Mouse (Mus musculus): ENCODE results near the gene Cd300lf. TPM values are rescaled to one million over a fixed set of nuclear protein-coding genes. Genes with fewer than 3 reads are reported as not detected.
A peak's percentile ranks its signal among the peaks of the same experiment; 100 is the strongest.

Gene Cd300lf
- 0.85 and 1.2 TPM in 2 replicates for polyA plus RNA-seq (2015; fragmentation: Nextera tagmentation; extraction: Ambion mirVana)

DNA sequence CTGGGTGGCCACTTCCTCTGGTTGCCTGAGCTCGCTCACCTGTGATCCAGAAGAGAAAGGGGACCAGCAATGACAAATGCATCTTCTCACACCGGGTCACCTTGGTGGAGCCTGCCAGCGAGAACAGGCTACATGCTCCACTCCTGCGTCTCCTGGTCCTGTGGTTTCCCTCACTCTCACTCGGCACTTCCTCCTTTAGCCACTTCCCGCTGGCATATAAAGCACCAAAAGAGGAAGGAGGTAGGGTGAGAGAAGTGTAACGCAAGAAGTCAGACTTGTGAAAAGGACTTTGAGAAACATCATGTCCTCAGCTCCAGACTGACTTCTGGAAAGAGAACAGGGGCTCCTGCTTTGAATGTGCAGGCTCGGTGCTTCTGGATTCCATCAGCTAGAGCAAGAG is at the start of gene Cd300lf:
Gene Cd300lf (minus strand): TSS at position 193 of the 400 bp plus-strand sequence.
- H3K4me1 ChIP-seq (replicated peaks): no peaks in the 10 kb centered on the region
- no peak within 1 kb of the TSS for H3K27ac ChIP-seq
- H3K9ac ChIP-seq: no peak within 1 kb of the TSS
- H3K4me2 ChIP-seq (replicated peaks): no peak within 1 kb of the TSS
- H3K9me3 ChIP-seq: no peaks in the 10 kb centered on the region
- no peak for ATAC-seq
- no peaks in the 10 kb centered on the region for H3K36me3 ChIP-seq
- H3K27me3 ChIP-seq (replicated peaks): no peaks in the 10 kb centered on the region
- no peak within 1 kb of the TSS for H3K4me3 ChIP-seq (replicated peaks)
- 81% methylated on average over 8 of the region's 8 CpGs for WGBS

DNA sequence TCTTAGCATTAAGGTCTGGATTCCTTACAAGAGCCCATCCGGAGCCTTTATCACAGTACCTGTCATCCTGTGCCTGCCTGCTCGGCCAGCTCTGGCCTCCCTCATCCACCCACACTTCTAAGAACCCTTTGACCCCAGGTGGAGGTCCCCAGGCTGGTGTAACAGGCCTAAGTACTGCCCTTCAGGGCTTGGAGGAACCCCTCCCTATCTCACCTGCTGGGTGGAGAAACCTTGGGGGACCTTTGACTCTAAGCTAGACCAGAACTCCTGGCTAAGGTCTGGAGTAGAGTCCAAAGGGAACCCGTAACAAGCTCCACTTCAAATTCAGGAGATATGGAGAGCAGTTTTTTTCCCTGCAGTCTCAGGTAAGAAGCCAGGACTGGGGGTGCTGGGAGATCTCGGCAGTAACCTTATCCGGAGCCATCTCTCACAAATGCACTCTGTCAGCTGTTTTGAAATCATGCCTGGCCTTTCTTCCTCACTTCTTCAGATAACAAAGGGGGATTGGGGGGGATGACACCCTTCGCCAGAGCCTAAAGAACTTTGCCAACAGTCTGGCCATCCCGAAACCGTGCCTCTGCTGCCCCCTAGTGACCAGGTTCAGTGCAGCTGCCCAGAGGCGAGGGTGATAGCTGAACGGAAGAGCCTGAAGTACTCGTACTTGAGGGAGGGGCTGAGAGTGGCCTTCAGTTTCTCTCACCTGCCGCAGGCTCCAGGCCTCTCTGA is 48.3 kb upstream of the Cd300lf start:
- ATAC-seq: 0 out of 2 replicates have a peak, but pooled peaks have one; percentile 3
- peaks cover 40% of the 10 kb centered on the region for H3K4me1 ChIP-seq (replicated peaks)
- 17% methylated on average over 12 of the region's 12 CpGs for WGBS
- no peak overlapping the region for H3K4me2 ChIP-seq (replicated peaks)
- no peaks in the 10 kb centered on the region for H3K36me3 ChIP-seq
- no peaks in the 10 kb centered on the region for H3K27me3 ChIP-seq (replicated peaks)
- peak overlapping the region; percentile 54; the same call in 1 of the 2 replicates for H3K27ac ChIP-seq
- H3K9me3 ChIP-seq: no peaks in the 10 kb centered on the region
- H3K4me3 ChIP-seq (replicated peaks): no peak overlapping the region
- H3K9ac ChIP-seq: no peak overlapping the region

DNA sequence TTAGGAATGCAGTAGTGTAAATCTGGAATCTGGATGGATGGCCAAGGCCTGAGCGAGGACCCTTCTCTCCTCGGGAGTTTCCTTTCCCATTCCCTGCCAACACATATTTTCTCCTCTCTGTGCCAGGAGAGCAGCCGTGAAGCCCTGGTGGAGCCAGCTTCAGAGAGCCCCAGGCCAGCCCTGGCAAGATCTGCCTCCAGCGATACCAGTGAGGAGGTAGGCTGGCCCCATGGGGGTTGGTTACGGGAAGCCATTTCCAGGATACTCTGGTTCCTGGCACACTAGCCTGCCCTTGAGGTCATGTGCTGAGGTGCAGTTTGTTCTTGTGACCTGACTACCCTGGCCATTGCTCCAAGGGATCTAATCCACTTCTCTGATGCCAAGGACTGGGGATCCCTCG is 46.1 kb upstream of the Cd300lf start:
- Histone ChIP-seq H3K27me3 (replicated peaks) (no peaks in the 10 kb centered on the region), H3K36me3 (no peaks in the 10 kb centered on the region), H3K27ac (no peak overlapping the region), H3K4me2 (replicated peaks) (no peak overlapping the region), H3K9ac (no peak overlapping the region), H3K4me1 (replicated peaks) (peaks cover 56% of the 10 kb centered on the region), H3K4me3 (replicated peaks) (no peak overlapping the region), H3K9me3 (no peaks in the 10 kb centered on the region)
- WGBS: 73% methylated on average over 6 of the region's 6 CpGs
- no peak for ATAC-seq

DNA sequence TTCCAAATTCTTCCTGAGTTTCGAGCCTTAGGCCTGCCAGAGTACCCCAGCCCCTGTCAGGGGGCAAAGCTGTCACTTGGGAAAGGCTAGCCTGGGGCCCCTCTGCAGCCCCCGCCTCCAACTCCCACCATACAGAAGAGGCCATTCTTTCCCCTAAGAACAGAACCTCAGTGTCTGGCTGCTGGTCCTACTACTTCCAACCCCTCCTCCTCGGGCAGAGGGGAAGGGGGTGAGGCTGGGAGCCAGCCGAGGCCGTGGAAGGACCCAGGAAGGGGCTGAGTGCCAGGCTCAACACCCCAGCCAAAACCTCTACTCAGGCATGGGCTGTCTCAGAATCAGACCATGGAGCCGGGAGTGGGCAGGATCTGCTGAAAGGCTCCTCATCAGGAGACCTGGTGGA is 45.4 kb upstream of the Cd300lf start:
- H3K36me3 ChIP-seq: no peaks in the 10 kb centered on the region
- no peaks in the 10 kb centered on the region for H3K9me3 ChIP-seq
- peaks cover 61% of the 10 kb centered on the region for H3K4me1 ChIP-seq (replicated peaks)
- no peak overlapping the region for H3K4me3 ChIP-seq (replicated peaks)
- no peak overlapping the region for H3K4me2 ChIP-seq (replicated peaks)
- ATAC-seq: no peak
- peak overlapping the region; percentile 1; the same call in 1 of the 2 replicates for H3K27ac ChIP-seq
- H3K9ac ChIP-seq: no peak overlapping the region
- 56% methylated on average over 6 of the region's 6 CpGs for WGBS
- H3K27me3 ChIP-seq (replicated peaks): no peaks in the 10 kb centered on the region

DNA sequence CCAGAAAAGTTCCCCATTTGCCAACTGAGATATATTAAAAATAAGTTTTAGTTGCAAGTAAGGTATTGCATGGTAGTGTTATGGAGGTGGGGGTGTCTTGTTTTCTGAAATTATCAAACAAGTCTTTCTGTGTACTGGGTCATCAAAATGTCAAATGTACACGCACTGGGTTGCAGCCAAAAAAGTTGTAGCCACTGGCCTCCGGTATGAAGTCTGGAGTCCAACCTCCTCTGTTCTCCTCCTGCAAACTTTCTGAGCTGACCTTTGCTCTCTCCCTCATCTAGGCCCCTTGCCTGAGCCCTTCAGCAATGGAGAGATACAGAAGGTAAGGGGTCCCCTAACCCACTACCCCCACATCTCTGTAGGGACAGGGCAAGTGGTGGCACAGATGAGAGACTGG is 45.0 kb upstream of the Cd300lf start:
- no peak overlapping the region for H3K9ac ChIP-seq
- 0 out of 2 replicates have a peak overlapping the region, but pooled peaks have one; percentile 1 for H3K27ac ChIP-seq
- ATAC-seq: no peak
- H3K4me2 ChIP-seq (replicated peaks): no peak overlapping the region
- no peak overlapping the region for H3K4me3 ChIP-seq (replicated peaks)
- no peaks in the 10 kb centered on the region for H3K9me3 ChIP-seq
- H3K36me3 ChIP-seq: no peaks in the 10 kb centered on the region
- H3K27me3 ChIP-seq (replicated peaks): no peaks in the 10 kb centered on the region
- WGBS: 48% methylated on average over 2 of the region's 2 CpGs
- H3K4me1 ChIP-seq (replicated peaks): peaks cover 66% of the 10 kb centered on the region

DNA sequence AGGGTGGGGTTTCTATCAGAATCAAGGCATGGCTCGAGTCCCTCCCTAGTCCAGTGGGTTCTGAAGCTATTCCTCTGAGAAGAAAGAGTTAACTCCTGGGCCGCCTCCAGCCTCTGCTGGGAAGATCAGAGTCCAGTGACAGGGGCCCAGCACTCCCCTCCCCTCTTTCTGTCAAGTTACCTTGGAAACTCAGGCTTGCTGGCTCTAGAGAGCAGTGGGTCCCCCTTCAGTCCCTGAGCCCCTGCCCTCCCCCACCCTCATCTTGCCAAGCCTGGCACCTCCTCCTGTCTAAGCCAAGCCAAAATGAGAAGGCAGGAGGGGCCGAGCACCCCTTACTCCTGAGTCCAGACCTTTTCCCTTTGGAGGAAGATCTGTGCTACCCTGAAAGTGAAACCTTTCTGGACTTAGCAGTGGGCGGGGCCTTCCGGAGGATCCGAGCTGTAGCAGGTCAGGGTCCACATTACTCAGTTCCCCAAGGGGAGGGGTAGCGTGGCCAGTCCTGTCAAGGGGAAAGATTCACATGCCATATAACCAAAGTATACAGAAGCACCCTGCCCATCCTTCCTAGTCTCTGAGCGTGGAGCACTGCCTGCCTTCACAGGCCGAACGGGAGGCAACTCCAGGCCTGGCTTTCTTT is 43.9 kb upstream of the Cd300lf start:
- H3K27me3 ChIP-seq (replicated peaks): no peaks in the 10 kb centered on the region
- peaks cover 77% of the 10 kb centered on the region for H3K4me1 ChIP-seq (replicated peaks)
- peak overlapping the region; percentile 25; the same call in 1 of the 2 replicates for H3K4me3 ChIP-seq (replicated peaks)
- no peaks in the 10 kb centered on the region for H3K9me3 ChIP-seq
- H3K36me3 ChIP-seq: no peaks in the 10 kb centered on the region
- WGBS: 9% methylated on average over 10 of the region's 10 CpGs
- H3K4me2 ChIP-seq (replicated peaks): peak overlapping the region; percentile 61
- 0 out of 2 replicates have a peak overlapping the region, but pooled peaks have one; percentile 3 for H3K9ac ChIP-seq
- H3K27ac ChIP-seq: peak overlapping the region; percentile 86
- ATAC-seq: peak; percentile 85

DNA sequence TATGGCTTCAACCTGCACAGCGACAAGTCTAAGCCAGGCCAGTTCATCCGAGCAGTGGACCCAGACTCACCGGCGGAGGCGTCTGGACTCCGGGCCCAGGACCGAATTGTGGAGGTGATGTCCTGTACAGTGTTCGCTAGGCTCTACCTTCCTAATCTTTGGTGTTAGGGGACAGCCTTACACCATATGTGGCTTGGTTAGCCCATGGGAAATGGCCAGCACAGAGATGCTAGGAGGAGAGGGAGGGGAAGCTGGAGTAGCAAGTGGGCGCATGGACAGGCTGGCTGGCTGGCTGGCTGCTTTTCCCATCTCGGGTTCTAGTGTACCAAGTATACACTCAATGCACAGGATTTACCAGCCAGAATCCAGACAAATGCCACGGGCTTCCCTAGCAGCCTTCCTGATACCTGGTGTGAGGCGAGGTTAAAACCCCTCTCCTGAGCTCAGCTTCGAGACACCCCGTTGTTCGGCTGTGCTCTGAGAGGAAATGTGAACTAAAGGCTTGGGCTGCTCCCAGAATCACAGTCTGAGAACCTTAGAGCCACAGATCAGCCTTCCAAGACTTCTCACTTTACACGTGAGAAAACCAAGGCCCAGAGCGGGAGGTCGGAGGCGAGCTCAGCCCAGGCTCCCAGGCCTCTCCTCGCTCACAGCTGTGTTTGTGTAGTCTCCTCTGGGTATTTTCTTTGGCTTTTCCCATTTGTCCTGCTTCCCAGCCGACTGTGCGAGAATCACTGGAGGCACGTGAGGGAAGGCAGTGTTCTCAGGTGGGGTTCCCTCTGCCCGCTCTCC is 42.8 kb upstream of the Cd300lf start:
- ATAC-seq: no peak
- peak overlapping the region; percentile 86 for H3K27ac ChIP-seq
- no peak overlapping the region for H3K9ac ChIP-seq
- peaks cover 84% of the 10 kb centered on the region for H3K4me1 ChIP-seq (replicated peaks)
- WGBS: 57% methylated on average over 24 of the region's 24 CpGs
- no peaks in the 10 kb centered on the region for H3K36me3 ChIP-seq
- no peaks in the 10 kb centered on the region for H3K27me3 ChIP-seq (replicated peaks)
- no peaks in the 10 kb centered on the region for H3K9me3 ChIP-seq
- peak overlapping the region; percentile 61 for H3K4me2 ChIP-seq (replicated peaks)
- no peak overlapping the region for H3K4me3 ChIP-seq (replicated peaks)

DNA sequence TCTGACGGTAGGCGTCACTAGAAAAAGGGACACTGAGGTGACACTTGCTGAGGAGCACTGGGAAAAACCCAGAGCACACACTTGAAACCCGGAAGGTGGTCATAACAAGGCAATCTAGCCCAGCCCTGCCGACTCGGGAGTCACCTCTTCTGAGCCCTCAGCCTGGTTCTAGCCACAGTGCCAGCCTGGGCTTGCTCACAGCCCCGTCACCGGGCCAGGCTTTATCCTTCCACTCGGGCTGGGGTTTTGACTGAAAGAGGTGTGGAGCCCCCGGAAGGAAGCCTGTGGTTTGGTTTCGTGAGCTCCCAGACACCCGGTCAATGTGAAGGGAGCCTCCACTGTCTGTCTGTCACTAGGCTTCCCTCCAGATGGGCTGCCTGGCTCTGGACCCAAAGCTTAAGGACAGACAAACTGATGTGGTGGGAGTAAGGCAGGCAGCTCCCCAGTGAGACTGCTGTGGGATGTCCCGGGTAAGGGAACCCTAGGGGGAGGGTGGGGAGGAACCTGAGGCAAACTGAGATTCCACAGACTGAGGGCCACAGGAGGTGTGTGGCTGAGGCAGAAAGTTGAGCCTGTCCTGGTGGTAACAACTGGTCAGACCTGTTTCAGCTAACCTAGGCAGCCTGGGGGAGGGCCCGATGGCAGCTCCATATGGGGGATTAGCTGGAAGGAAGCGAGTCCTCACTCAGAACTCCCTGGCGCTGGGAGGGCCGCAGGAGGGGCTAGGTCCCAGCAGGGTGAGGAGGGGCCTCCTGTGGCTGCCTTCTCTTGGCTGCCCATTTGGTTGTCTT is 40.0 kb upstream of the Cd300lf start:
- Histone ChIP-seq H3K4me3 (replicated peaks) (peak overlapping the region; percentile 9; the same call in 1 of the 2 replicates), H3K4me1 (replicated peaks) (peaks cover 76% of the 10 kb centered on the region), H3K36me3 (no peaks in the 10 kb centered on the region), H3K9ac (no peak overlapping the region), H3K27me3 (replicated peaks) (no peaks in the 10 kb centered on the region), H3K9me3 (no peaks in the 10 kb centered on the region), H3K4me2 (replicated peaks) (peak overlapping the region; percentile 50), H3K27ac (peak overlapping the region; percentile 66)
- peak; percentile 31 for ATAC-seq
- WGBS: 19% methylated on average over 16 of the region's 16 CpGs

DNA sequence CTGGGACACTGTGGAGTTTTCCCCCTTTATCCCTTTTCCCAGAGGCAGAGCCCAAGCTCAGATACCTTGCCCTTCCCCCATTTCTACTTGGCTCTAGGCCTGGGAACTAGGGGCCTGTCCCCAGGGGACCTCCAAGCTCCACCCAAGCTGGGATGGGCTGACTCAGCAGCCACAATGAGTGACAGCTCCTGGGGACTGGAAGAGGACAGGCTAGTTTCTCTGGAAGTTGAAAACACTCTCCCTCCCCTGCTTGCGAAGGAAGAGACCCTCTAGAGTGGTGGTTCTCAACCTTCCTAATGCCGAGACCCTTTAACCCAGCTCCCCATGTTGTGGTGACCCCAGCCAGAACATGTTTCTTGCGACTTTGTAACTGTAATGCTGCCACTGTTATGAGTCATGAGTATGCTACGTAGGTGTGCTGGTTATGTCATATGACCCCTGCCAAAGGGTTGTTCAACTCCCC is 39.1 kb upstream of the Cd300lf start:
- peak; percentile 62 for ATAC-seq
- Histone ChIP-seq H3K9me3 (no peaks in the 10 kb centered on the region), H3K4me2 (replicated peaks) (peak overlapping the region; percentile 50), H3K36me3 (no peaks in the 10 kb centered on the region), H3K4me1 (replicated peaks) (peaks cover 69% of the 10 kb centered on the region), H3K27ac (0 out of 2 replicates have a peak overlapping the region, but pooled peaks have one; percentile 2), H3K4me3 (replicated peaks) (no peak overlapping the region), H3K9ac (no peak overlapping the region), H3K27me3 (replicated peaks) (no peaks in the 10 kb centered on the region)
- 38% methylated on average over 4 of the region's 4 CpGs for WGBS

DNA sequence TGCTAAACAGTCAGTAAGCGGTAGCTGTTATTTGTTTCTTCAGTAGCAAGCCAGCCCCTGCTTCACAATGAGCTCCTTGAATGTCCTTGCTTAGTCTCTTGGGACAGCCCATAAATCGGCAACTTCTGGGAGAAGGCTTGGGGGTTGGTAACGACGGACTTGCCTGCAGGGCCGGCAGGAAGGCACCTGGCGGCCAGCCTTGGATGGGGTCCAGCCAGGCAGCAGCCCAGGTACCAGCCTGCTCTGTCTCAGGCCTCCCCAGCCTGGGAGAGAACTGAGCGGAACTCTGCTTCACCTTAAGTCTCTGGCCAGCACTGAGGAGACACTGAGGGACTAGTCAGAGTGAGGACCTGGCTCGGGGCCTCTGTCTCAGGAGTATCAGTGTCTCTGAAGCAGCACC is 37.3 kb upstream of the Cd300lf start:
- Histone ChIP-seq H3K9me3 (no peaks in the 10 kb centered on the region), H3K36me3 (no peaks in the 10 kb centered on the region), H3K27ac (no peak overlapping the region), H3K9ac (no peak overlapping the region), H3K4me1 (replicated peaks) (peaks cover 65% of the 10 kb centered on the region), H3K4me3 (replicated peaks) (no peak overlapping the region), H3K27me3 (replicated peaks) (no peaks in the 10 kb centered on the region), H3K4me2 (replicated peaks) (no peak overlapping the region; the same call in 1 of the 2 replicates)
- 38% methylated on average over 8 of the region's 8 CpGs for WGBS
- ATAC-seq: no peak

DNA sequence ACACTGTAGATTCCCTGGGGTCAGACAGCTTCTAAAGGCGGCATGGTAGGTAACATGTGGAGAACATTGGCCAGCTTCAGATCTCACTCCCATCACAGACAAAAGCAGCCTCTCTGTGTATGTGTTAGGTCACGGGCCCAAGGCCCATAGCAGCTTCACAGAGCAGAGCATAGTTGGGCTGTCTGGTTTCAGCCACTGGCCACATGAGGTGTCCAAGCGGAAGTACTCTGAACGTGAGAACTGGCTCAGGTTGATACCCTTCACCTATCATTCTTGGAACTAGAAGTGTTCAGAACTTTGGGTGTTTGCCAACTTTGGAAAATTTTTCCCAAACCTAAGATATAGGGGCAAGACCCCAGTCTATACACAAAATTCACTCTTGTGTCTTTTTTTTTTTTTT is 35.6 kb upstream of the Cd300lf start:
- peaks cover 60% of the 10 kb centered on the region for H3K4me1 ChIP-seq (replicated peaks)
- no peak overlapping the region for H3K4me2 ChIP-seq (replicated peaks)
- H3K27ac ChIP-seq: no peak overlapping the region
- ATAC-seq: no peak
- no peak overlapping the region for H3K9ac ChIP-seq
- H3K27me3 ChIP-seq (replicated peaks): no peaks in the 10 kb centered on the region
- no peak overlapping the region for H3K4me3 ChIP-seq (replicated peaks)
- H3K36me3 ChIP-seq: no peaks in the 10 kb centered on the region
- no peaks in the 10 kb centered on the region for H3K9me3 ChIP-seq
- WGBS: 86% methylated on average over 4 of the region's 4 CpGs

Measured in intestine, embryonic 15.5 days (tissue).